Mouse (Mus musculus) gastrocnemius, adult 8-10 months (tissue): ENCODE measurements around the gene Smyd3. TPM values are rescaled to one million over a fixed set of nuclear protein-coding genes. Genes with fewer than 3 reads are reported as not detected.
"Not testable (repeated sequence)": the region's sequence is repeated elsewhere in the genome, so short reads cannot be mapped to it uniquely, and the experiment has no call there.

Experiments
- DNase-seq, 2 experiments: peaks; one replicate each; pipeline ENCODE4 v3.0.0; 2022; ENCODE audit warnings: low spot score in 2 of 2
- total RNA-seq, 4 experiments: library from RNA; stranded (reverse); gene quantifications; 2 replicates each; pipeline ENCODE4 v1.2.4; 2022

Gene Smyd3
- total RNA-seq, 4 experiments from 2014 or later: 5.3 to 7.3 (median 6.5) TPM

DNA sequence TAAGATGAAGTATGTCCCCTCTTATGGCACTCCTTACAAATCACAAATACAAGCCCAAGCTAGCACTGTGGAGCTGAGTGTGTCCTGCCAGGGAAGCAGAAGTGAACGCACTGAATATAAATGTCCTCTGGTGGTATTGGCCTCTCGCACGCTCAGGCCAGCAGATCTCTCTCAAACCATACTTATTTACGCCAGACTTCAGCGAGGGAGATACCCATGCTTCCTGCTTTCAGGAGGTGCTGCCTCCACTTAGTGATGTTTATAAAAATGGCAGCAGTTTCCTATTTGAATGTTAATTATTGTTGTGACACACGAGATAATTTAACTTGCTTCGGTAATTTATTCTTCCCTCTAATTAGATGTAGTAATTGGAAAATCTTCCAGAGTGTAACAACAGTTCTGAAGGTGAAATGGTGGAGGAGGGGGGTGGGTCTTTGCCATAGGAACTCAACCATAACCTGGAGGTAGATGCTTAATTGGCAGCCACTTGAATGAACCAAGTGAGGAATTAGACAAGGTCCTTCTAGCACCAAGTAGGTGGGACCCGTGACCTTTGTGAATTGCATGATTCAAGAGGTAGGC, 224.0 kb downstream of the Smyd3 start:
- no peak for DNase-seq

DNA sequence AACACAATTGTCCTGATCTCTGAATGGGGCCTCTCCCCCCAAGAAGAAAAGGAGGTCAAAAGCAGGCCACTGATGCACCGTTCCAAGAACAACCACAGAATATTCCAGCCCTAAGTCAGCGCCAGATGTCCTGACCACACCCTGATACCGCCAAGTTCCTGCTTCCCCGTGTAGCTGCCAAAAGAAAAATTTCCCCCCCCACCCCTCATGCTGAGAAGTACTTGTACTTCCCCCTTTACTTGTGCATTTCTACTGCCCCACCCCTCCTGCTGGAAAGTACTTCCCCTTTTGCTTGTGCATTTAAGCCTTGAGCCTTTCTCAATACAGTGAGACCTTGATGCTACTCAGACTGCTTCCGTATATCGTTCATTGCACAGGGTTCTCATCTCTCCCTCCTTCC, 227.7 kb downstream of the Smyd3 start:
- DNase-seq: not testable (repeated sequence)

DNA sequence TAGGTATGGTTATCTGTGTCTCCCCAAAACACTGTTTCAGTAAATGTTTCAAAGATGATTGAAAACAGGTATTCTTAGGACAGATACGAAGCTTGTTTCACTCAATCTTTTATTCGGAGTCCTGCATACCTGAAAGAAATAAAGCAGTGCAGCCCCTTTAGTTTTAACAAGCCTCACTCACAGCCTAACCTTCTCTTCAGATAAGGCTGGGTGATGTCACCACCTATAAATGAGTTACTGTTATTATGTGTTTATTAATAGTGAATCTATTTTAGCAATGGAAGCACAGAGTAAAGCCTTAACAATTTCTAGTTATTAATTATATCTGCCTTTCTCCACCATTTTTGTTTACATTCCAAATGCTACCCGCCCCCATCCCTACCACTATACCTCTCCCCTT, 228.1 kb downstream of the Smyd3 start:
- no peak for DNase-seq

DNA sequence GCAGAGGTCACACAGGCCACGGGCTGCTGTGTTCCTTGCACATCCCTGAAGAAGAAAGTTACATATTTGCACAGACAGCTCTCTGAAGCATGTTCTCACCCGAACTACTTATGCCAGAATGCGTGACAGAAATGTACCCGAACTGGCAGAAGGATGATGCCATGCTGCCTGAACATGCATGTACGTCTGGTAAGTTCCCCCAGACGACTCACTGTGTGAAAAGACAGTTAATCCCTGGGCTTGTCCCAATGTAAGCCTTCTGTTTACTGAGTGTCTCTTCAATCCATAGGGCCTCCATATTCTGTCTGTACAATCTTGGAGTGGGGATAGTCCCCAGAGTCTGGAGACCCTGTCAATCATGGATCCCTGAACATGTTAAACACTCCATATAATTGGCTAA, 231.1 kb downstream of the Smyd3 start:
- no peak for DNase-seq

DNA sequence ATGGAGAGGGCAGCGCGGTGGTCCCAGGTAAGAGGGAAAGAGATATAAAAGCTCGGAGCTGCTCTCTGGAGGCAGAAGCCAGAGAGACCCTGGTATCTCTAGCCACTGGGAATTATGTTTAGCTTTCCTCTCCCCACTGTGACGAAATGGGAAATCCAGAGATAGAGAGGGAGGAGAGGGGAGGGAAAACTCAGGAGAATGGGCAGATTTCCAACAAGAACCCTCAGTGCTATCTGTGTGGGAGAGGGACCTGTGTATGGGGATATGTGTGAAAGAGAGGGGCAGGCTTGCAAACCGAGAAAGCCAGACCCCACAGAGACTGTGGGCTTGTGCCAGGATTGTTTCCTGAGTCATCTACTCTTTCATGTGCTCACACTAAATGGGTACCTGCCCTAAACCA, 235.0 kb downstream of the Smyd3 start:
- DNase-seq: no peak

DNA sequence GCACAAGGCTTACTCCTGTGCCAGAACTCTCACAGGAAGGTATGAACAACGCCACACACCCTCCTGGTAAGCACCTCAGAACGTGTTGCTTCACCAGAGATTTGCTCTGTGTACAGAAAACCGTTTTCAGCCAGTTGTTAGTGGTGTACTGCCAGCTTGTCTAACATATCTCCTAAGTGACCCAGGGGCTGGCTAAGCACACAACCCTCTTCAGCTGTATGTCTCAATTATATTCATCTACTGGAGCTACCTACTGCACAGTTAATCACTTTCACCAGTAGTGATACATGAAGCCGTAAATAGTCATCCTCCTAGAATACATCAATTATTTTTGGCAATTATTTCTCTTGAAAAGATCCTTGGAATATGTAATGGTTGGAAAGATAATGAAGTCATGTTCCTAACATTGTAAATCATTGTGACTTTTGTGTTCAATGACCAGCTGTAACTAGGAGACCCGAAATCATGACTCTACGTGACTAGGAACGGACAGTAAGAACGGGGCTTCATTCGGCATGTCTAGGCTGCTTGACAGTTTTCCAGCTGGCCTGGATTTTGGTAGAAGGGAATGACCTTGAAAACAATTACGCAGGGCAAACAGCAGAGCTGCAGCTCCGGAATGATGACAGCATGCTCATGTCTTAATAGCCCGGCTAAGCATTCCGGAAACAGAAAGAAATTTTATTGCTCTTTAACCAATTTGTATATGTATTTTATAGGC, 236.3 kb downstream of the Smyd3 start:
- DNase-seq: no peak

DNA sequence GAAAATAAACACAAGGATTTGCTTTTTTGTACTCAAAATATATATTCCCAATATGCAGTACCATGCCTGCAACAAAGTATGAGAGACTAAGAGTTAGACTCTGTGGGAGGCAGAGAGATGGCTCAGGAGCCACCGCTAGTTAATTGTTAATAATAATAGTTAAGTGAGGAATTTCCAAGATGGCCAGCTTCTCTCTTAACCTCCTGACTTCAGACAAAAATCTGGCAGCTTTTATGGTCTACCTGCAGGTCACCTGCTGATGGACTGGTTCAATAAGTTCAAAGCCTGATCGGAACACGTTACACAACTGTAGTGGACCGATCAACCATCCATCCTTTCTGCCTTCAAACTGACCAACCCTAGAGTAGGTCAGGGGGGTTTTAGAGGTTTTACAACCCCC, 238.7 kb downstream of the Smyd3 start:
- DNase-seq: no peak

DNA sequence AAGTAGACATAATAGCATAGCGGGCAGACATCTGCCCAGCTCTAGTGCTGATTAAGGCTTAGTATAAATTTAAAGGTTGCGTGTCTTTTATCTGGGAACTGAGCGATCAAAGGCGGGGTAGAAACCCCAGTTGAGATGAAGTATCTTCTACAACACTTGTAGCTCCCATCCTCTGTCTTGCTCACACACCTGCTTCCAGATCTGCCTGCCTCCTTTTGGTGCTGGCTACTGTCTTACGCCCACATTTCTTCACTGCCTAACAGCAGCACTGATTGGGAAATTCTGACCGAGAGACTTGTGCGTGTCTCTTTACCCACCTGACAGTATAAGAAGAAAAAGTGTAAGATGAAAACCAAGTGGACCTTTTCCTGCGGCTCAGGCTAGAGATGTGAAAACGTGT, 240.5 kb downstream of the Smyd3 start:
- no peak for DNase-seq

DNA sequence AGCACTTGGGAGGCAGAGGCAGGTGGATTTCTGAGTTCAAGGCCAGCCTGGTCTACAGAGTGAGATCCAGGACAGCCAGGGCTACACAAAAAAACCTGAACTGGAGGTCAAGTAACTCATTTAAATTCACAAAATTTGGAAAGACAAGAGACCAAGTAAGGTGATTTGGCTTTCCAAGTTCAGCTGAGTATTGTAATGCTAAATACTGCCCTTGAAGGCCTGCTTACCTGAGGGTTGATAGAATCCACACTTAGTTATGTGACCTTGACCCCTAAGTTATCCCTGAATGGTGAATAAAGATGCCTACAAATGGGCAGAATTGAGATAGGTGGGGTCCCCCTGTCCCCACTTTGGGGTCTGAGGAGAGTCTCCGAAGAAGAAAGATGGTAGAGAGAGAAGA, 241.0 kb downstream of the Smyd3 start:
- no peak for DNase-seq

DNA sequence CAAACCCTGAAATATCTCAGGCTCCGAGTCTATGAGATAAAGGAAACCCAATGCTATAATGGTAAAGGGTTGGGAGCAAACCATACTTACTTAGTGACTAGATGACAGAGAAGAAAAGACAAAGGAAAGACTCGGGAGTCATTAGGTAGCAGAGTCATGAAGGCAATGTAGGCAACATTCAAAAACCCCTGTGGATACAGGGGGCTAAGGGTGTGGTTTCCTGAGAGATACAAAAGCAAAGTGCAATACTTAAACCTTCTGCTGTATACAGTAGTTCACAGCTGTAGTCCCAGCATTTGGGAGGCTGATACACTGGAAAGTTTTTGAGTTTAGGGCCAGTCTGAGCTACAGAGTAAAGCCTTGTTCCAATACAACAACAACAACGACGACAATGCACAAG, 244.9 kb downstream of the Smyd3 start:
- DNase-seq: no peak

DNA sequence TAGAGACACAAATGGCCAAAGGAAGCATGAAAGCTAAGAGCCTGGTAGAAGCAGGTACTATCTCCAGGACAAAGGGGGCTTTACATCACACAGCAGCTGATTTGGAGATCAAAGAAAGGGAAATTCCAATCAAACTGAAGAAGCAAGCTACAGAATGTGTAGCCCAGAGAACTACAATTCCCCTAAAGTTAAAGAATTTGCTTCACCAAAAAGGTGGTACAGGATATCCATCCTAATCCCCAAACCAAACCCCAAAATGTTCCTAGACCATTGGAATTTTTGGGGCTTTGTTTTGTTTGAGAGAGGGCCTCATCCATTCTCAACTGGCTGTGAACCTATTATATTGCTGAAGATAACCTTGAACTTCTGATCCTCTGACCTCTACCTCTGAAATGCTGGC, 245.5 kb downstream of the Smyd3 start:
- no peak for DNase-seq

DNA sequence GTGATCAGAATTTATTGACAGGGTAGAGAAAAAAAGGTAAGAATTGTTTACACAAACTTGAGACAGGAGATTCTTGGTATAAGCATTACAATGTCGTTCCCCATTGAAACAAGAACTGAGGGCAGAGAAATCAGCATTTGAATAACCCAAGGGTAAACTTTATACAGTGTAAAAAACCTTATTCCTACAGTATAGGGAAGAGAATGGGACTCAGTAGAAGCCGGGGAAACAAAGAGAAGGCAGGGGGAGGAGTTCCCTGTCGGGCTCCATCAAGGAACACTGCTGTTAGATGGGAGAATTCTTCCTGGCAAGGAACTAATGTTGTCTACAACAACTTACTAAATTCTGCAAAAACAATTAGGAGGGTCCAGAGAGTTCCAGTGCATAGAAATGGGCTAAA, 250.9 kb downstream of the Smyd3 start:
- DNase-seq: no peak

DNA sequence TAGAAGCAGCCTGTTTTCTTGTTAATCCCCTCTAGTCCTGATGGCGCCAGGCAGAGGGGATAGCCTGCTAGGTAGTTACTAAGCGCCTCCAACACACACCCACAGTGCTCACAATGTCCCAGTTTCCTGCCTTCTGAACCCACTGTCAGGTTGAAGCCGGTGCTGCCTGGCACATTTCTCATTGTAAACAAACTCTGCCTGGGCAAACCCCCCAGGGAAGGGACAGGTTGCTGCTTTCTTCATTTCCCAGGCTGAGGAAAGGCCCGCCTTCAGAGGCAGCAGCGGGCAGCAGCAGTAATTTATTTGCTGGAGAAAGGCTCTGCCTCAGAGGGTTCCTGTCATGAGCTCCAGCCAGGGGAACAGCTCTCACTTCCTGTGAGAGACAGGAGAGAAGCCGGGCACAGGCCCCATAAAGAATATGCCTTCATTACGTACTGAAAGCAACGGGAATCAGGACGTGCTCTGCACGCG, 256.3 kb downstream of the Smyd3 start:
- no peak for DNase-seq

DNA sequence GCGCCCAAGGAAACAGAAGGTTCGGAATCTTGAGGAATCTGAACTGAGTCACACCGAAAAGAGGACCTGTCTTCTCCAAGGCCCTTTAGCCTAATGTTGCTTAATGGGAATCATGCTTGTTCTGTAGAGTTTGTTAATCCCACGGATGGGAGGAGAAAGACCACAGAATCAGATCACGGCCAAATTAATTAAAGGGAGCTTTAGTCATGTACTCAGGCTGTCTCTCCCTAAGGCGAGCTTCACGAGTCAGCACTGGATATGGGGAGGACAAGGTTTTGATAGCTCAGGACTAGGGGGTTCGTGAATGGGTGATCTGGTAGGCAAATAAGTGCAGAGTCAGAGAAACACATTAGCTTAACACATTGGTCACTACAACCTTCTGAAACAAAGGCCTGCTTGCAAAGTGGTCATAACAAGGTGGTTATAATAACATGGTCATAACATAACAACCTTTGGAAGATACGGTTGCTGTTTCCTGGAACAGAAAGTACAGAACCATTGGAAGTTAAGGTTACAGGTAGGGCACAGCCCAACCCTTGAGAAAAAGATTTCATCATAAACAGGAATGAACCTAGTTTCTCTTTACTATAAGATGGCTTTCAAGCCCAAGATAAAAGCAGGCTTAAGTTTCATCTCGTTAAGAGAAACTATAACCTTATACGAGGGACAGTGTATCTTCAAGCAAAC, 261.9 kb downstream of the Smyd3 start:
- no peak for DNase-seq

DNA sequence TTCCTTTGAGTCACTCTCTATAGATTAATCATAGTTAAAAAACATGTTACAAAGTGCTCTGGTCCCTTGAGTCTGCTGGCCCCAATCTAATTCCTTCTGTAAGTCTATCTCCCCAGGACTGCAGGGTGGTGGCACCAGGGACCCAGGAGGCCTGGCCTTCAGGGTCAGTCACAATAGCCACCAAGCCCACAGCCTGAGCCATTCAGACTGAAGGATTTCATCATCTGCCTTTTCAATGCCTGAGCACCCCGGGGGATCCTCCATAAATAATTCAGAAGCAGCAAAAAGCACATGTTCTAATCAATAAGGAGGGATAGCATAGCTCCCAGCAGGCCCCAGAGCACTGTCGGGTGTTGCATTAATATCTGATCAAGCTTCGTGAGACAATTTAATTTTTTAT, 263.3 kb downstream of the Smyd3 start:
- DNase-seq: no peak

DNA sequence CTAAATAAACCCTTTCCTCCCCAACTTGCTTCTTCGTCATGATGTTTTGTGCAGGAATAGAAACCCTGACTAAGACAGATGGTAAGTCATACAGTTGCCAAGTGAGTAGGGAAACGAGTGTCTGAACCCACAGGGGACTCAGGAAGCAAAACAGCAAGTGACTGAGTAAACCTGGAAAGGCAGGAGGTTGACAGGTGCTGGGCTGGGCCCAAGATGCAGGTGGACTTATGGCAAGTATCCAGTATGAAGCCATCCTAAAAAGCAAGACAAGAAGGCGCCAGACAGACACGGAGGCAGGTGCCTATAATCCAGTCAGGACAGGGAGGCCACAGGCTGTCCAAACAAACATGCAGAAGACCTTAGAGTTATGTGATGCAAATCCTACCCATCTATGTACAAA, 265.2 kb downstream of the Smyd3 start:
- no peak for DNase-seq

DNA sequence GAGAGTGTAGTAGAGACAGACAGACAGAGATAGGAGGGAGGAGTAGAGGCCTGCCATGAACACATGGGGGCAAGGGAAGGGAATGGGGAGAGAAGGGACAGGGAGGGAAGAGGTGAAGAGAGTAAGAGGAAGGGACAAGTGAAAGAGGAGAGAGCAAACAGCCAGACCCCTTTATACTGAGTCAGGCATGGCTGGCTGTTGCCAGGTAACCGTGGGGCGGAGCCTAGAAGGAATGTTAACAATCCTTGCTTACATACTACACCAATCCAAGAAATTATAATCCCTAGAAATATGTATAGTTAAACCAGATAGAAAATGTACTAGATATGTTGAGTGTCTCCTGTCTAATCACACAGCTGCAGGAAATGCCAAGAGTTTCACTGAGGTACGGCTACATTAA, 267.5 kb downstream of the Smyd3 start:
- no peak for DNase-seq

DNA sequence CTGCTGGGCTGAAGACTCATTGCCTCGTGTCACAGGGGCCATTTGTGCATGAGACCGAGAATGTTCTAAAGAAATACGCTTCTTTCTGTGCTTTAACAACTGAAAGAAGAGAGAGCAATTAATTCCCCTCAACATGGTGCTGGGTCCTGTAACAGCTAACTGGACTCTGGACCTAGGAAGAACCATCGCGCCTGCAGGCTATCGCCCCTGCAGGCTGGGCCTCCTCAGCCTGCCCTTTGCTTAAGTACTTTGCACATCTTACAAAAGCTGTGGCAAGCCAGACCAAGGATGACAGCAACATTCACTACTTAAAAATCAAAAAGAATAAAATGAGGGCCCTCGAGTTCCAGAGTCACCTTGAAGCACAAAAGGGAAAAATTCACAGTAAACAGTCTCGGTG, 274.3 kb downstream of the Smyd3 start:
- no peak for DNase-seq

DNA sequence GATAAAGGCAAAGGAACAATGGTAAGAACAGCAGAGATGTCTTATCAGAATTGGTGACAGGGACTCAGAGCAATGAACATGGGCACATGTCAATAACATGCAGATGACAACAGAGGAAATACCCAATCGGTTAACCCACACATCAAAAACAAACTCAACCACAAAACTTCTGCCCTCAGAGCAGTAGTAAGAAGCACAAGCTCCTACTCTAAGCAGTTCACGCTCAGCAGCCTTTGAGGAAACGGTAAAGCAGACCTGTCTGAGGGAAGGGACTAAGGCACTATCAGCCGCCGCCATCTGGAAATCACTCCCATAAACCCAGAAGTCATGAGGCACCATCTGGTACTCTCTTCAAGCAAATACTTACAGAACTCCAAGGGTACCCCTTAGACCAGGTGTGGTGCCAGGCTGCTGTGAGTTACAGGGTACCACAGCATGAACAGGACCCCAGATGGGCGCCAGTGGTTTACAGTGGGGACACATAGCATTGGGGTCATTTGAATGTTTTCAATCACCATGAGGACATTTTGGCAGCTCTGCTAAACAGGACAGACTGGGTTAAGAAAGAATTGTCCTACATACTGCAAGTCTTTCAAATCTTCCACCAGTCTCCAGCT, 277.1 kb downstream of the Smyd3 start:
- DNase-seq: no peak

DNA sequence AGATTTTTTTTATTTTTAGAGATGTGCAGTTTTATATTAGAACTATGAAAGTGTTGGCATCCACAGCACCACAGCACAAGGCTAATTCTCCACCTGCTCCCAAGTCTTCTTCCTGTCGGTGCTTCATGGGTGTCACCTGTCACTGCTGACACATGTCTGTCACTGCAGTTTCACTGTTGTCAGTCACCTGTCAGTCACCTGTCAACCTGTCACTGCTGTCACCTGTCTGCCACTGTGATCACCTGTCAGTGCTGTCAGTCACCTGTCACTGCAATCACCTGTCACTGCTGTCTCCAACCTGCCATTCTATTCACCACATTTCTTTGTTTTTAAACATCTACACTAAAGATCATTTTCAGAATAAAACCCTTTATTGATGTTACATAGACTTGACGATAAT, 279.2 kb downstream of the Smyd3 start:
- no peak for DNase-seq

DNA sequence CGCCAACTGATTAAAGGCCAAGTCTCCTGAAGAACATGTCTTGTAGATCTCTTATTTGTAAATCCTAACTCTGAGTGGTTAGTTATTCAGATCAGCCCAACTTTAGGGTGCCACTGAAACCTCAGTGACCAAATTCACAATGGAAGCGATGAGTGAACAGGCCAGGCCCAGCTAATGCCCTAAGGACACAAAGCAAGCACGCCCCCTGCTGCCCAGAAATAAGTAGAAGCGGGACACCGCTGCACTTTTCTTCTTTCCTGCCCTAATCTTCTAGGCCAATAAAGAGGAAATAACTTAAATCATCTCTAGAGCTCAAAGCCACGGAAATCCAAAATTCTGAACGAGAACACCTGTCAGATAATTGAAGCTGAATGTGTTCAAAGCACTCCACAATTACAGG, 279.9 kb downstream of the Smyd3 start:
- DNase-seq: no peak

DNA sequence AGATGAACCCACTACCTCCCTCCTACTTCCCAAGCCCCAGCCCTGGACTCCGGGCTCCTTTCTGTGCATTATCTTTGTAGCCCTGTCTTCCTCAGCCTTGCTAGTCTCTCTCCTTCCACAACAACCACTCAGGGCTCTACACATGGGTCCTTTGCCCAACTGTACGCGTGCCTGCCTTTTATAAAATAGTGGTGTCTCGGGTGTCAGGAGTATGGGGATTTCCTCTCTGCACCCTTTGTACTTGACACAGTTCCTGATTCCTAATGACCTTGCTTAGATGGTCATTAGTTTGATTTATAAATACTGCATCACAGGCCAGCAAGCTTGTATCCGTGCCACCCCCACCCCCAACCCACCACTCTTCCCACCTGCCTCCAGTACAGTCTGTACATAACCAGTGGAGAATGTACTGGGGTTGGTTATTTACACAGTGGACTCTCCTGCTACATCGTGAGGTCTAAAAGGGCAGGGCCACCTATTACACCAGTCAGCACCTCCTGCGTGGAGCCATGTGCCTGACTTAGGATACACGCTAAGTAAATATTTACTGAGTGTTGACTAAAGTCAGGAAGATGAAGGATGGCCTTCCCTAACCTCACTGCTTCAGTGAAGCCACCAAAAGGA, 281.5 kb downstream of the Smyd3 start:
- no peak for DNase-seq
